ENCODE assay signal across 10 mouse cellular contexts in genomic region chr11:114875301-114875801, GRCm38 (mm10). TPM values are rescaled to one million over a fixed set of nuclear protein-coding genes. Genes with fewer than 3 reads are reported as not detected.
DNase-seq lines count a peak whose midpoint lies in the region; ATAC-seq and TF ChIP-seq lines count a peak whose summit lies in the region.
"Had no signal": no experiment of that assay in that cellular context is flagged by ENCODE, and none has a peak within 500 bp of the region (broad histone marks: within the 10 kb centered on the region; RNA-seq: fewer than 3 reads in every experiment).

No protein-coding gene starts in this region.

- TF ChIP-seq EP300 in heart, postnatal 0 days (IDR thresholded peaks at IDR 0.05; ENCODE audit: low read depth), result no peak

- H3K9me3 ChIP-seq in heart, postnatal 0 days (replicated peaks; ENCODE audit: control insufficient read depth, low read length), result no peaks in the 10 kb centered on the region

- H3K27me3 ChIP-seq in heart, postnatal 0 days (ENCODE audit: control insufficient read depth, insufficient read depth, low read length), result no peaks in the 10 kb centered on the region

- ATAC-seq in heart, postnatal 0 days (ENCODE audit: insufficient read depth, low read depth), result 0 out of 2 replicates have a peak, but pooled peaks have one; percentile 34
- 0 out of 2 replicates have a peak, but pooled peaks have one; percentile 22 for ATAC-seq in megakaryocyte-erythroid progenitor cell, adult 5-6 weeks (replicated peaks; ENCODE audit: low FRiP score, low TSS enrichment, poor library complexity, severe bottlenecking)
- ATAC-seq: forebrain, postnatal 0 days had no signal

- no peak overlapping the region for H3K27ac ChIP-seq in heart, postnatal 0 days (ENCODE audit: low read depth)

- TF ChIP-seq CTCF in heart, postnatal 0 days (IDR thresholded peaks at IDR 0.05; ENCODE audit: low read depth), result no peak

- intact Hi-C loops in heart, postnatal 10 days (cut with DNase I), result no loop called here

- H3K4me2 ChIP-seq in heart, postnatal 0 days (ENCODE audit: low read depth, low read length), result no peak overlapping the region

- peaks cover 9% of the 10 kb centered on the region; the same call in 1 of the 2 replicates for H3K4me1 ChIP-seq in heart, postnatal 0 days (ENCODE audit: control insufficient read depth, insufficient read depth)

- no peak for DNase-seq in heart, postnatal 0 days (ENCODE audit: low spot score)
- DNase-seq in heart, postnatal 10 days, result no peak
- DNase-seq in ZHBTc4 (ENCODE audit: low read depth, low spot score), result peak; percentile 78
- peak; percentile 92 for DNase-seq in kidney, adult 11 months
- DNase-seq in thymus, postnatal 0 days (ENCODE audit: low spot score), result no peak
- no peak for DNase-seq in lung, postnatal 36 days
- no peak for DNase-seq in right cerebral cortex, adult 18-20 months
- DNase-seq: forebrain, postnatal 0 days had no signal

- H3K36me3 ChIP-seq in heart, postnatal 0 days (replicated peaks; ENCODE audit: control insufficient read depth, insufficient read depth, low read length), result no peaks in the 10 kb centered on the region
- H3K36me3 ChIP-seq: G1E had no signal

- H3K4me3 ChIP-seq in heart, postnatal 0 days (ENCODE audit: low read depth, low read length), result no peak overlapping the region

- no peak overlapping the region for H3K9ac ChIP-seq in heart, postnatal 0 days (replicated peaks; ENCODE audit: low read depth, low read length)
- H3K9ac ChIP-seq: forebrain, postnatal 0 days had no signal

- WGBS in heart, postnatal 0 days, result 38% methylated on average over 9 of the region's 9 CpGs

RNA-seq across cellular contexts. Expression of gene Cd300a, which starts 14.5 kb away (rescaled TPM):
- total RNA-seq in heart, postnatal 0 days (2014; rRNA removed; ENCODE audit: low replicate concordance), result 0.35 TPM in 1 of 2 replicates, not detected in the other
- 0.92 and 0.97 TPM in 2 replicates for polyA plus RNA-seq in heart, postnatal 0 days (2015; fragmentation: Nextera tagmentation; extraction: Ambion mirVana)
- total RNA-seq in heart, postnatal 10 days (2021), result under 1 TPM; 0.96 to 0.99 TPM
- 0.52 and 1.9 TPM in 2 replicates for total RNA-seq in megakaryocyte-erythroid progenitor cell, adult 5-6 weeks (2014; fragmentation: Nextera tagmentation)
- total RNA-seq in megakaryocyte-erythroid progenitor cell, adult 5-6 weeks (2017), result 1.3 and 5.7 TPM in 2 replicates
- polyA plus RNA-seq in thymus, postnatal 0 days (2015; fragmentation: Nextera tagmentation; extraction: Ambion mirVana), result 5.0 and 6.8 TPM in 2 replicates
- polyA plus RNA-seq: G1E had no signal

RNA-seq across cellular contexts. Expression of gene Gprc5c, which starts 24.4 kb away (rescaled TPM):
- 14.1 and 16.5 TPM in 2 replicates for total RNA-seq in heart, postnatal 0 days (2014; rRNA removed; ENCODE audit: low replicate concordance)
- polyA plus RNA-seq in heart, postnatal 0 days (2015; fragmentation: Nextera tagmentation; extraction: Ambion mirVana), result 6.8 and 7.5 TPM in 2 replicates
- total RNA-seq in heart, postnatal 10 days (2021), result 10 to 100 TPM; 12.9 to 18.1 TPM
- not detected in 2 replicates for total RNA-seq in megakaryocyte-erythroid progenitor cell, adult 5-6 weeks (2014; fragmentation: Nextera tagmentation)
- total RNA-seq in megakaryocyte-erythroid progenitor cell, adult 5-6 weeks (2017), result not detected in 2 replicates
- polyA plus RNA-seq in thymus, postnatal 0 days (2015; fragmentation: Nextera tagmentation; extraction: Ambion mirVana), result 5.0 and 5.3 TPM in 2 replicates
- polyA plus RNA-seq: G1E had no signal

RNA-seq across cellular contexts. Expression of gene Cd300lb, which starts 58.8 kb away (rescaled TPM):
- not detected in 2 replicates for total RNA-seq in heart, postnatal 0 days (2014; rRNA removed; ENCODE audit: low replicate concordance)
- polyA plus RNA-seq in heart, postnatal 0 days (2015; fragmentation: Nextera tagmentation; extraction: Ambion mirVana), result 0.33 and 0.37 TPM in 2 replicates
- under 1 TPM; 0.19 to 0.77 TPM for total RNA-seq in heart, postnatal 10 days (2021)
- total RNA-seq in megakaryocyte-erythroid progenitor cell, adult 5-6 weeks (2014; fragmentation: Nextera tagmentation), result not detected in 2 replicates
- 0.05 TPM in 1 of 2 replicates, not detected in the other for total RNA-seq in megakaryocyte-erythroid progenitor cell, adult 5-6 weeks (2017)
- 0.15 and 0.29 TPM in 2 replicates for polyA plus RNA-seq in thymus, postnatal 0 days (2015; fragmentation: Nextera tagmentation; extraction: Ambion mirVana)
- total RNA-seq: forebrain, postnatal 0 days had no signal
- polyA plus RNA-seq: forebrain, postnatal 0 days; G1E had no signal

Comparison
In these comparisons a context has a peak if more than half of its experiments do, and no peak if none do; other contexts are left out.
1. DNase-seq: peak in ZHBTc4 (single experiment) and kidney, adult 11 months (single experiment); none in heart, postnatal 0 days (single experiment), heart, postnatal 10 days (0 of 2), thymus, postnatal 0 days (single experiment), lung, postnatal 36 days (single experiment) and right cerebral cortex, adult 18-20 months (single experiment).
2. RNA of gene Gprc5c, which starts 24.4 kb away (total RNA-seq): 12.9 to 18.1 TPM in heart, postnatal 10 days and 14.1 to 16.5 TPM in heart, postnatal 0 days; not detected in megakaryocyte-erythroid progenitor cell, adult 5-6 weeks; every median in the first group is over 10 times any median in the second.